Mouse (Mus musculus): ENCODE data around the gene Tbc1d15. TPM values are rescaled to one million over a fixed set of nuclear protein-coding genes. Genes with fewer than 3 reads are reported as not detected.

The Tbc1d15 gene
- polyA plus RNA-seq, 1 experiment from 2014 or later = 52.5 TPM

Other genes starting within 250 kb of the Tbc1d15 start
- gene Tph2, start 66.4 kb downstream of the Tbc1d15 start, polyA plus RNA-seq (2014; fragmentation: Nextera tagmentation; extraction: Ambion mirVana) = 0.36 and 0.91 TPM in 2 replicates
- gene Rab21, start 64.1 kb upstream of the Tbc1d15 start, polyA plus RNA-seq (2014; fragmentation: Nextera tagmentation; extraction: Ambion mirVana) = 9.7 and 9.8 TPM in 2 replicates
- 39.7 and 42.2 TPM in 2 replicates for gene Tmem19, start 111.0 kb upstream of the Tbc1d15 start, polyA plus RNA-seq (2014; fragmentation: Nextera tagmentation; extraction: Ambion mirVana)
- gene Thap2, start 133.0 kb upstream of the Tbc1d15 start, polyA plus RNA-seq (2014; fragmentation: Nextera tagmentation; extraction: Ambion mirVana) = 23.6 and 24.0 TPM in 2 replicates
- 21.2 and 25.6 TPM in 2 replicates for gene Zfc3h1, start 133.5 kb upstream of the Tbc1d15 start, polyA plus RNA-seq (2014; fragmentation: Nextera tagmentation; extraction: Ambion mirVana)

All from midbrain, embryonic 11.5 days (tissue).